Mouse (Mus musculus): Measurements from ENCODE around the gene Gm4969. TPM values are rescaled to one million over a fixed set of nuclear protein-coding genes. Genes with fewer than 3 reads are reported as not detected.
"Not testable (repeated sequence)": the region's sequence is repeated elsewhere in the genome, so short reads cannot be mapped to it uniquely, and the experiment has no call there.

The Gm4969 gene
- polyA plus RNA-seq, 1 experiment: not detected

DNA sequence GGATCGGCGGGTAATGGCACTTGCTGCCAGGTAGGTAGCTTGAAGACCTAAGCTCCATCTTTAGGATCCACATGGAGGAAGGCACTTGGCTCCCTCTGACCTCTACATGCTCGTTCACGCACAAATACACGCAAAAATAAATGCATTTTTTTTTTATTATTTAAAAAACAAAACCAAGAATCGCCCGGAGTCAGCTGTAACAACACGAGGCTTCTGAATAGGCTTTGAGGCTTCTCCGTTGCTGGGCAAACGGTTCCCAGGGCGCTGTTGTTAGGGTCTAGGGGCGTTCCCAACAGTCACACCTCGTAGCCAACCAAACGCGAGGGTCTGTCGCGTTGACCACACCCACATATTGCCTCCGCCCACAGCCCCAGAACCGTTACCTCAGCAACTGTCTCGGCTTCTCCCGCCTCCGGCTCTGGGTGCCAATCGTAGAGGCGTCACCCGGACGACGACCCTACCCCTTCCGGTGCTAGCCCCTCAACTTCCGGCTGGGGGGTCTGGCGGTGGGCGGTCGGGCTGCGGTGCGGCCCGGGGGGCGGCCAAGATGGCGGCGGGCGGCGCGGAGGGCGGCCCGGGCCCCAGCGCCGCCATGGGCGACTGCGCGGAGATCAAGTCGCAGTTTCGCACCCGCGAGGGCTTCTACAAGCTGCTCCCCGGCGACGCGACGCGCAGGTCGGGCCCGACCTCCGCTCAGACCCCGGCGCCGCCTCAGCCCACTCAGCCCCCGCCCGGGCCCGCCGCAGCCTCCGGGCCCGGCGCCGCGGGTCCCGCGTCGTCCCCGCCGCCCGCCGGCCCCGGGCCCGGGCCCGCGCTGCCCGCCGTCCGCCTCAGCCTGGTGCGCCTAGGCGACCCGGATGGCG lies 42.2 kb downstream of the Gm4969 start, which contains the start of gene Dmwd:
Gene Dmwd (plus strand): TSS at position 505 of the 863 bp plus-strand sequence.
- peaks cover 4% of the 10 kb centered on the region; the same call in 1 of the 2 replicates for H3K4me1 ChIP-seq (ENCODE audit: control insufficient read depth, insufficient read depth, insufficient read length, low read length)
- peak within 1 kb of the TSS; percentile 66 for H3K4me3 ChIP-seq (ENCODE audit: insufficient read depth, low read depth, low read length)
- H3K27ac ChIP-seq (replicated peaks; ENCODE audit: low read depth, low read length): peak within 1 kb of the TSS; percentile 52

DNA sequence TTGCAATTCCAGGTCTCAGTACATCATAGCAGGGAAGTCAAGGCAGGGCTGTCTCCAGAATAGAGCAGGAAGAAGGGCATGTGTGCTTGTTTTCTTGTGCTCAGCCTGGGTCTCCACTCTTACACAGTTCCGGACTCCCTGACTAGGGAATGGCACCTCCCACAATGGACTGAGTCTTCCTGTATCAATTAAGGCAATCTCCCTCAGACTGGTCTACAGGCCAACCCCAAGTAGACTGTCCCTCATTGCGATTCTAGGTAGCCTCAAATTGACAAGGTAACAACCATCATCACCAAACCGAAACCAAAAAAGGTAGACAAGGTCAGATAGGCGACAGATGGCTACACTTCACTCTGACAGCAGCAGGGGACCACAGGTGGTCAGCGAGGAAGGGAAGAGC lies 42.9 kb downstream of the Gm4969 start:
- Histone ChIP-seq H3K27ac (replicated peaks; ENCODE audit: low read depth, low read length) (no peak overlapping the region), H3K4me1 (ENCODE audit: control insufficient read depth, insufficient read depth, insufficient read length, low read length) (peaks cover 4% of the 10 kb centered on the region; the same call in 1 of the 2 replicates), H3K4me3 (ENCODE audit: insufficient read depth, low read depth, low read length) (peak overlapping the region; percentile 66)

- Histone ChIP-seq H3K27ac (replicated peaks; ENCODE audit: low read depth, low read length) (no peak overlapping the region), H3K4me3 (ENCODE audit: insufficient read depth, low read depth, low read length) (no peak overlapping the region), H3K4me1 (ENCODE audit: control insufficient read depth, insufficient read depth, insufficient read length, low read length) (peaks cover 4% of the 10 kb centered on the region; the same call in 1 of the 2 replicates)
Observed at GRCm38 (mm10) chr7:19074494-19074893, 43.7 kb downstream of the Gm4969 start.

- peaks cover 4% of the 10 kb centered on the region; the same call in 1 of the 2 replicates for H3K4me1 ChIP-seq (ENCODE audit: control insufficient read depth, insufficient read depth, insufficient read length, low read length)
- H3K4me3 ChIP-seq (ENCODE audit: insufficient read depth, low read depth, low read length): no peak overlapping the region
- H3K27ac ChIP-seq (replicated peaks; ENCODE audit: low read depth, low read length): no peak overlapping the region
Observed at GRCm38 (mm10) chr7:19073504-19073903, 44.7 kb downstream of the Gm4969 start.

DNA sequence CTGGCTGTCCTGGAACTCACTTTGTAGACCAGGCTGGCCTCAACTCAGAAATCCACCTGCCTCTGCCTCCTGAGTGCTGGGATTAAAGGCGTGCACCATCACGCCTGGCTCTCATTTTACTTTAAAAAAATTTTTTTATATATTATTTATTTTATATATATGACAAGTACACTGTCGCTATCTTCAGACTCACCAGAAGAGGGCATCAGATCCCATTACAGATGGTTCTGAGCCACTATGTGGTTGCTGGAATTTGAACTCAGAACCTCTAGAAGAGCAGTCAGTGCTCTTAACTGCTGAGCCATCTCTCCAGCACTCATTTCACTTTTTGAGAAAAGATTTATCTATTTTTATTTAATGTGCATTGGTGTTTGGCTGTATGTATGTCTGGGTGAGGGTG lies 47.1 kb downstream of the Gm4969 start:
- not testable (repeated sequence) for H3K27ac ChIP-seq (replicated peaks; ENCODE audit: low read depth, low read length)

GRCm38 (mm10) chr7:19069500-19069899 lies 48.7 kb downstream of the Gm4969 start:
- H3K4me1 ChIP-seq (ENCODE audit: control insufficient read depth, insufficient read depth, insufficient read length, low read length): no peaks in the 10 kb centered on the region
- no peak overlapping the region for H3K27ac ChIP-seq (replicated peaks; ENCODE audit: low read depth, low read length)
- no peak overlapping the region for H3K4me3 ChIP-seq (ENCODE audit: insufficient read depth, low read depth, low read length)

More for the DNA sequence above, 47.1 kb downstream of the Gm4969 start:
- not testable (repeated sequence) for H3K4me3 ChIP-seq (ENCODE audit: insufficient read depth, low read depth, low read length); H3K4me1 ChIP-seq (ENCODE audit: control insufficient read depth, insufficient read depth, insufficient read length, low read length)

GRCm38 (mm10) chr7:19068707-19069106 lies 49.5 kb downstream of the Gm4969 start:
- no peak overlapping the region for H3K27ac ChIP-seq (replicated peaks; ENCODE audit: low read depth, low read length)
- H3K4me3 ChIP-seq (ENCODE audit: insufficient read depth, low read depth, low read length): no peak overlapping the region
- no peaks in the 10 kb centered on the region for H3K4me1 ChIP-seq (ENCODE audit: control insufficient read depth, insufficient read depth, insufficient read length, low read length)

GRCm38 (mm10) chr7:19067935-19068334 lies 50.2 kb downstream of the Gm4969 start:
- Histone ChIP-seq H3K27ac (replicated peaks; ENCODE audit: low read depth, low read length) (no peak overlapping the region), H3K4me1 (ENCODE audit: control insufficient read depth, insufficient read depth, insufficient read length, low read length) (no peaks in the 10 kb centered on the region), H3K4me3 (ENCODE audit: insufficient read depth, low read depth, low read length) (no peak overlapping the region)

DNA sequence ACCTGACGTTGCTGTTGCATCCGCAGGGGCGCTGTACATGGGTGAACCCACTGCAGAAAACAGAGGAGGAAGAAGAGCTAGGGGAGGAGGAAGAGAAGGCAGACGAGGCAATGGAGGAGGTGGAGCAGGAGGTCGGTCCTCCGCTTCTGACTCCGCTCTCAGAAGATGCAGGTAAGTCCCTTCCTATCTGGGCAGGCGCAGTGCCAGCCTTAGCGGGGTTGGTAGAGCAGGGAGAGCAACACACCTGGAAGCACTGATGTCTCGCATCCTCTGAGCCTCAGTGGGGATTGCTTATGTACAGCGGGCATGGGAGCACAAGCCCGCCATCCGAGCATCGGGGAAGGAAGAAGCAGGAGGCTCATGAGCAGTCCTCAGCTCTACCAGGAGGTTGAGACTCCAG lies 51.1 kb downstream of the Gm4969 start:
- Histone ChIP-seq H3K4me3 (ENCODE audit: insufficient read depth, low read depth, low read length) (no peak overlapping the region), H3K27ac (replicated peaks; ENCODE audit: low read depth, low read length) (no peak overlapping the region), H3K4me1 (ENCODE audit: control insufficient read depth, insufficient read depth, insufficient read length, low read length) (no peaks in the 10 kb centered on the region)

DNA sequence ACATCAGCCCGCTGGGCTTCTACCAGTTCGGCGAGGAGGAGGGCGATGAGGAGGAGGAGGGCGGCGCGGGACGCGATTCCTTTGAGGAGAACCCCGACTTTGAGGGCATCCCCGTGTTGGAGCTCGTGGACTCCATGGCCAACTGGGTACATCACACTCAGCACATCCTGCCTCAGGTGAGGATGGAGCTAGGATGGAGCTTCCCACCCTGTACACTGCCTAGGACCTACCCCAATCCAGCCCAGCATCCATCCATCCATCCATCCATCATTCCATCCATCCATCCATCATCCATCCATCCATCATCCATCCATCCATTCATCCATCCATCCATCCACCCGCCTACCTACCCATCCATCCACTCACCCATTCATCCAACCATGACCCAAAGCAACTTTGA lies 52.3 kb downstream of the Gm4969 start:
- no peak overlapping the region for H3K27ac ChIP-seq (replicated peaks; ENCODE audit: low read depth, low read length)
- H3K4me1 ChIP-seq (ENCODE audit: control insufficient read depth, insufficient read depth, insufficient read length, low read length): no peaks in the 10 kb centered on the region
- no peak overlapping the region for H3K4me3 ChIP-seq (ENCODE audit: insufficient read depth, low read depth, low read length)

GRCm38 (mm10) chr7:19057405-19057804 lies 60.8 kb downstream of the Gm4969 start:
- Histone ChIP-seq H3K27ac (replicated peaks; ENCODE audit: low read depth, low read length) (no peak overlapping the region), H3K4me1 (ENCODE audit: control insufficient read depth, insufficient read depth, insufficient read length, low read length) (no peaks in the 10 kb centered on the region), H3K4me3 (ENCODE audit: insufficient read depth, low read depth, low read length) (no peak overlapping the region)

DNA sequence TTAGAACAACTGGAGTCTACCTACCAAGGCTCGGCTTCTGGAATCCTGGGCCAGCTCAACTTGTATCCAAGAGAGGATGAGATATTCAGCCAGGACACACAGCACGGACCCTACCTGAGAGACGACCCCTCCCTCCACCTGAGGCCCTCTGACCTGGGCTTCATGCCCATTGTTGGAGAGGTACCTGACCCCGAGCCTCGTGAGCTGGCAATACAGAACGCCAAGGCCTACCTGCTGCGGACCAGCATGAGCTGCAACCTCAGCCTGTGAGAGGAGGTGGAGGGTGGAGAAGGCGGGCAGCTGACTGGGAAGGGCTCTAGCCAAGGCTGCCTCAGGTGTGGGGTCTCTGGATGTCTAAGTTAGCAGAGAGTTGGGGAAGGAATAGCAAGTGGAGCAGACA lies 63.1 kb downstream of the Gm4969 start:
- no peak overlapping the region for H3K27ac ChIP-seq (replicated peaks; ENCODE audit: low read depth, low read length)
- H3K4me1 ChIP-seq (ENCODE audit: control insufficient read depth, insufficient read depth, insufficient read length, low read length): 0 out of 2 replicates have a peak, but pooled peaks cover 3% of the 10 kb centered on the region
- no peak overlapping the region for H3K4me3 ChIP-seq (ENCODE audit: insufficient read depth, low read depth, low read length)

DNA sequence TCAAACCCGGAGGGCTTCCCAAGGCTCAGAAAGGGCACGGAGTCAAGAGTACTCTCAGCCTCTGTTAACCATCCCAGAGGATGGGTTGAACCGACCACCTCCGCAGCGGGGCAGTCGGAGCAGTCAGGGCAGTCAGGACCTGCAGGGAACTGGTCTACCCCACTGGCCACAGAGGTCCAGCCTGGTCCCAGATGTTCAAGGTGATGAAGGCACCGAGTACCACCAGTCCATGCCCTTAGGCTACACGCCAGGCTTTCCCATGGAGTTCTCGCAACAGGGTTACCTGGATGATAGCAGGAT lies 63.4 kb downstream of the Gm4969 start:
- H3K27ac ChIP-seq (replicated peaks; ENCODE audit: low read depth, low read length): no peak overlapping the region
- H3K4me3 ChIP-seq (ENCODE audit: insufficient read depth, low read depth, low read length): no peak overlapping the region
- 0 out of 2 replicates have a peak, but pooled peaks cover 3% of the 10 kb centered on the region for H3K4me1 ChIP-seq (ENCODE audit: control insufficient read depth, insufficient read depth, insufficient read length, low read length)

- H3K4me1 ChIP-seq (ENCODE audit: control insufficient read depth, insufficient read depth, insufficient read length, low read length): 0 out of 2 replicates have a peak, but pooled peaks cover 3% of the 10 kb centered on the region
- H3K4me3 ChIP-seq (ENCODE audit: insufficient read depth, low read depth, low read length): no peak within 1 kb of the TSS
- H3K27ac ChIP-seq (replicated peaks; ENCODE audit: low read depth, low read length): no peak within 1 kb of the TSS
Observed at GRCm38 (mm10) chr7:19054047-19054776, 64.0 kb downstream of the Gm4969 start, which contains the start of gene Rsph6a. Rsph6a (plus strand) TSS chr7:19054690.

DNA sequence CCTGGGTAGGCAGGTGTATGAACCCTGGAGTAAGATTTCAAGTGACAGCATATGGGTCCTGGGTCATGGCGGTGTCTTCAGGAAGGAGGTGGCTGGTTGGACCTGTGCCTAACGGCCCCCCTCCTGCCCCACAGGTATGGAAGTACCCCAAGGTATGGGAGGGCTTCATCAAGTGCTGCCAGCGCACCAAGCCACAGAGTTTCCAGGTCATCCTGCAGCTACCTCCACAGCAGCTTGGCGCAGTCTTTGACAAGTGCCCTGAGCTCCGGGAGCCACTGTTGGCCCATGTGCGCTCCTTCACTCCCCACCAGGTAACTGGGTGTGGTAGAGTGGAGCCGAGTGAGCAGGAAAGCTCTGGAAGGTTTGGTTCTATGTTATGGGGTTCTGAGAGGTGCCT lies 65.0 kb downstream of the Gm4969 start:
- H3K27ac ChIP-seq (replicated peaks; ENCODE audit: low read depth, low read length): no peak overlapping the region
- H3K4me1 ChIP-seq (ENCODE audit: control insufficient read depth, insufficient read depth, insufficient read length, low read length): 0 out of 2 replicates have a peak, but pooled peaks cover 3% of the 10 kb centered on the region
- H3K4me3 ChIP-seq (ENCODE audit: insufficient read depth, low read depth, low read length): no peak overlapping the region

Measured in brown adipose tissue, adult 24 weeks (tissue).